9 mouse cellular contexts compared by ENCODE assay signal in genomic region chr5:139754753-139755152, GRCm38 (mm10). TPM values are rescaled to one million over a fixed set of nuclear protein-coding genes. Genes with fewer than 3 reads are reported as not detected.
A peak's percentile ranks its signal among the peaks of the same experiment; 100 is the strongest.
DNase-seq lines count a peak whose midpoint lies in the region; ATAC-seq and TF ChIP-seq lines count a peak whose summit lies in the region.
"Had no signal": no experiment of that assay in that cellular context is flagged by ENCODE, and none has a peak within 500 bp of the region (broad histone marks: within the 10 kb centered on the region; RNA-seq: fewer than 3 reads in every experiment).

No protein-coding gene starts in this region.

- no peaks in the 10 kb centered on the region for H3K4me1 ChIP-seq in lung, embryonic 14.5 days (ENCODE audit: insufficient read depth)
- H3K4me1 ChIP-seq in limb, embryonic 11.5 days (ENCODE audit: control insufficient read depth, insufficient read depth, low read length): no peaks in the 10 kb centered on the region

- no peak overlapping the region for H3K9ac ChIP-seq in lung, embryonic 14.5 days
- no peak overlapping the region for H3K9ac ChIP-seq in limb, embryonic 11.5 days (ENCODE audit: low read length)

- 0 out of 2 replicates have a peak, but pooled peaks have one; percentile 9 for ATAC-seq in lung, embryonic 14.5 days (ENCODE audit: insufficient read depth)
- 0 out of 2 replicates have a peak, but pooled peaks have one; percentile 19 for ATAC-seq in cerebellum, adult (ENCODE audit: insufficient number of reproducible peaks, low FRiP score, low TSS enrichment)
- no peak; the same call in 1 of the 2 replicates for ATAC-seq in limb, embryonic 11.5 days (ENCODE audit: insufficient number of reproducible peaks, low FRiP score, low TSS enrichment, low read depth)

- H3K36me3 ChIP-seq in lung, embryonic 14.5 days (ENCODE audit: insufficient read depth): peaks cover 90% of the 10 kb centered on the region
- peaks cover 33% of the 10 kb centered on the region for H3K36me3 ChIP-seq in limb, embryonic 11.5 days (ENCODE audit: control insufficient read depth, insufficient read depth, low read length)

- 26% methylated on average over 12 of the region's 12 CpGs for WGBS in lung, embryonic 14.5 days
- WGBS in limb, embryonic 11.5 days: 35% methylated on average over 12 of the region's 12 CpGs

- no peaks in the 10 kb centered on the region for H3K9me3 ChIP-seq in lung, embryonic 14.5 days (ENCODE audit: low read depth, low read length)
- no peaks in the 10 kb centered on the region for H3K9me3 ChIP-seq in limb, embryonic 11.5 days (ENCODE audit: control insufficient read depth, low read length)

- H3K4me3 ChIP-seq in lung, embryonic 14.5 days (ENCODE audit: low read depth, low read length): no peak overlapping the region
- H3K4me3 ChIP-seq in limb, embryonic 11.5 days (ENCODE audit: low read depth, low read length): no peak overlapping the region
- H3K4me3 ChIP-seq: myocyte had no signal

- no peak overlapping the region for H3K4me2 ChIP-seq in lung, embryonic 14.5 days
- no peak overlapping the region for H3K4me2 ChIP-seq in limb, embryonic 11.5 days (ENCODE audit: low read depth, severe bottlenecking)

- intact Hi-C loops in gastrocnemius, postnatal 14 days (cut with DNase I; ENCODE audit: low total_unique reads): loop anchor here (5.0 kb wide), 1 partner anchor 217 kb away; no protein-coding TSS in a partner anchor

- no peaks in the 10 kb centered on the region for H3K27me3 ChIP-seq in lung, embryonic 14.5 days (ENCODE audit: insufficient read depth, low read length)
- H3K27me3 ChIP-seq in limb, embryonic 11.5 days (ENCODE audit: control insufficient read depth, insufficient read depth, low read length): no peaks in the 10 kb centered on the region

- TF ChIP-seq CTCF in lung, embryonic 14.5 days (IDR thresholded peaks at IDR 0.05; ENCODE audit: low read depth): peak; percentile 84

- DNase-seq in adrenal gland, adult (ENCODE audit: inconsistent age in 2 of 2, low spot score in 1 of 2): peak; percentile 41 to 76
- DNase-seq in adrenal gland, adult 8-10 months: no peak
- peak; percentile 73 for DNase-seq in lung, embryonic 14.5 days
- no peak for DNase-seq in lung, adult 18-20 months
- peak; percentile 53 for DNase-seq in gastrocnemius, postnatal 14 days
- peak; percentile 78 for DNase-seq in limb, embryonic 11.5 days (ENCODE audit: low spot score)
- peak; percentile 65 for DNase-seq in right cerebral cortex, postnatal 25 days

- H3K27ac ChIP-seq in lung, embryonic 14.5 days (ENCODE audit: low read depth): no peak overlapping the region
- no peak overlapping the region for H3K27ac ChIP-seq in limb, embryonic 11.5 days (replicated peaks; ENCODE audit: low read depth, low read length)

RNA-seq across cellular contexts. Expression of gene Micall2, which starts 18.6 kb away (rescaled TPM):
- total RNA-seq in adrenal gland, adult 8-10 months (2022): 10 to 100 TPM in 2 of 4 experiments, 1 to 10 TPM in 2; 7.6 to 28.1 (median 12.6) TPM
- polyA plus RNA-seq in lung, embryonic 14.5 days (2014; fragmentation: Nextera tagmentation; extraction: Ambion mirVana): 3.0 and 4.8 TPM in 2 replicates
- 1 to 10 TPM; 3.0 to 3.1 TPM for total RNA-seq in gastrocnemius, postnatal 14 days (2021)
- polyA plus RNA-seq in limb, embryonic 11.5 days (2014; fragmentation: Nextera tagmentation; extraction: Ambion mirVana): 6.6 and 7.8 TPM in 2 replicates

RNA-seq across cellular contexts. Expression of gene Ints1, which starts 20.7 kb away (rescaled TPM):
- total RNA-seq in adrenal gland, adult 8-10 months (2022): 10 to 100 TPM; 59.3 to 74.4 (median 65.0) TPM
- 37.6 and 39.8 TPM in 2 replicates for polyA plus RNA-seq in lung, embryonic 14.5 days (2014; fragmentation: Nextera tagmentation; extraction: Ambion mirVana)
- total RNA-seq in gastrocnemius, postnatal 14 days (2021): 10 to 100 TPM; 36.1 to 36.4 TPM
- 33.7 and 40.5 TPM in 2 replicates for polyA plus RNA-seq in limb, embryonic 11.5 days (2014; fragmentation: Nextera tagmentation; extraction: Ambion mirVana)

RNA-seq across cellular contexts. Expression of gene Mafk, which starts 36.6 kb away (rescaled TPM):
- total RNA-seq in adrenal gland, adult 8-10 months (2022): 10 to 100 TPM; 28.7 to 45.0 (median 30.4) TPM
- polyA plus RNA-seq in lung, embryonic 14.5 days (2014; fragmentation: Nextera tagmentation; extraction: Ambion mirVana): 8.0 and 10.0 TPM in 2 replicates
- total RNA-seq in gastrocnemius, postnatal 14 days (2021): 10 to 100 TPM; 11.1 to 13.6 TPM
- polyA plus RNA-seq in limb, embryonic 11.5 days (2014; fragmentation: Nextera tagmentation; extraction: Ambion mirVana): 4.6 and 5.1 TPM in 2 replicates

Comparison
In these comparisons a context has a peak if more than half of its experiments do, and no peak if none do; other contexts are left out.
1. DNase-seq: peak in adrenal gland, adult (2 of 2), lung, embryonic 14.5 days (single experiment), gastrocnemius, postnatal 14 days (single experiment), limb, embryonic 11.5 days (single experiment) and right cerebral cortex, postnatal 25 days (single experiment); none in adrenal gland, adult 8-10 months (single experiment) and lung, adult 18-20 months (0 of 2).